Mouse (Mus musculus) granulocyte monocyte progenitor cell, adult 5-6 weeks (primary cell): Measurements from ENCODE around the gene Acoxl. TPM values are rescaled to one million over a fixed set of nuclear protein-coding genes. Genes with fewer than 3 reads are reported as not detected.

Experiments used
- ATAC-seq: replicated peaks from 2 replicates; pipeline ENCODE4 v1.8.0; 2016; ENCODE audit warnings: mild to moderate bottlenecking, moderate TSS enrichment, inconsistent platforms; ENCODE audit not compliant: poor library complexity, severe bottlenecking
- total RNA-seq, 2 experiments: library from RNA; stranded (forward) in 1 of 2; stranded (reverse) in 1 of 2; fragments of 200-712, 200-1000 nt in 1 of 2; fragments of >200 nt in 1 of 2; fragmentation: Nextera tagmentation in 1 of 2; gene quantifications; 2 replicates each; pipeline ENCODE4 v1.2.3; 2014 to 2017

Acoxl gene
- total RNA-seq, 2 experiments from 2014 or later, result not detected

DNA sequence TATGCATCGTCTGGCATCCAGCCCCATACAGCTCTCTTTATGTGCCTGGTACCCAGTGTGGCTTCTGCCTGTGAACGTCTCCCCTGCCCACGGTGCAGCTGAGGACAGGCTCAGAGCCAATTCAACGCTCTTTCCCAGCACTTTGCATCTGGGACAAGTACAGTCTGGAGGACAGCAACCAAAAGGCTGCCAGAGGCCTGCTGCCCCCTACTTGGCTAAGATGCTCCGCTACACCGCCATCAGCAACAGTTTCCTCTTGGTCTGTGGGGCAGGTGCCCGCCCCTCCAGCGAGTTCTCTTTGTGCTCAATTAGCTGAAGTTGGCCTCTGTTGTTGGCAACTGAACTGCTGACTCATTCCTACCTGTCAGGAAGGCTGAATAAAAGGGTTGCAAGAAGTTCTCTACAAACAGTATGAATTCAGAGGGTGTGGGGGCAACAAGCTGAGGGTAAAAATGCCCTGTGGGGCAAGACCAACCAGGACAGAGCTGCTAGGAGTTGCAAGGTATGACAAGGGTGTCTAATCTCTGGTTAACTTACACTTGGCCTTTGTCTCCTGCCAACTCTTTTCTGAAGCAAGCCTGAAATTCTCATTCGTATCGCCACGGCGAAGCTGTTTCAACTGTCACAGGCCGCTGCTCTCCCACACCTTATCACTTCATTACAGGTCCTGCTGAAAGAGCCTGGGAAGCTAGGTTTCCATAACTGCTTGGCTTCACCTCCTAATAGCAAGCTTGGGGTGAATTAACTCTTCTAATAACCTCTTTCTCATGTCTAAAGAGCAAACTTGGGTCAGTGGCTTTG is 328.1 kb downstream of the Acoxl start:
- ATAC-seq, result no peak

DNA sequence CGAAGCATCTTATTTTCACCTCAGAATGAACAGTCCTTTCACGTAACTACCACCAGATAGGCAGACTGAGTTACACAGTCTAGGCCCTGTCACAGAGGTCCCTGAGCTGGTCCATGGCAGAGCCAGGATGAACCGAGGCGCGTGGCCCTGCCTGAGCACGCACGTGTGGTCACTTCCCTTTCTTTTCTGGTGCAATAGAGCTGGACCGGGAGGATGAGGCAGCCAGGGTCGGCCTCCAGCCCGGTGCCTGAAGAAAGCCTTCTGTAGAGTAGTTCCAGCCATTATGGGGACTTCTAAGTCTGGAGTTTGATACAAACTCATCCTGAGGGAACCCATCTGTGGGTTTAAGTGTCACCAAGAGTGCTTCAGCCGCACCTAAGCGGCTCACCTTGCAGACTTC is 329.3 kb downstream of the Acoxl start:
- peak; percentile 52 for ATAC-seq

DNA sequence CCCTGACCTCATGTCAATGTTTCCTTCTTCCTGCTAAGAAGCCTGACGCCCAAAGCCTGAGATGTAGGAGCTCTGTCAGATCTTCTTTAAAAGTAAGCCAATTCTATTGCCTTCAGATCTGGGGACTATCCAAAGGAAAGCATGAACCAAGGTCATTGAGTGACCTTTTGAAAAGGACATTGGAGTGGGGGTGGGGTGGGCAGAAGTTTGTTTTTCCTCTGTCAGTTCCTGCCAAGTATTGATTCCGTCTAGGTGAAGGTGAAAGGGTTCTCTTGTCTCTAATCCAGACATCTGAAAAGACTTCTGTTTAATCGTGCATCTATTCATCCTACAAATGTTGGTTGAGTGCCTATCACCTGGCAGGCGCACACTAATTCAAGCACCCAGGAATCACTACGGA is 330.8 kb downstream of the Acoxl start:
- no peak for ATAC-seq

DNA sequence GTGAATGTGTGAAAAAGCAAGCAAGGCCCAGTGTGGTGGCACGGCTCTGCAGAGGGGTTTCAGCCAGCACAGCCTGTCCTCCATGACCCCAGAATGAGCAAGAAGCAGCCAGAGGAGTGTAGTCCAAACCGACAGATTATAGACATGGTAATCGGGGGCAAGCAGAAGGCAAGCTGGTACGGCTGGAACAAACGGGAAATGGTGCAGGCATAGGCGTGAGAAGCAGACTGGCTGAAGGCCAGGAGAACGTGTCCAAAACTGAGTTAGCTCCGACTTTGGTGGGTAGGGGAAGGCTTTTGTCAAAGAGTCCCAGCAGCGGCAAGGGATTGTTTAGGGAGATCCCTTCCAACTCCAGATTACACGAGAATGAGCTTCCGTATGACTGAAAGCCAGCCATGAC is 331.3 kb downstream of the Acoxl start:
- no peak for ATAC-seq

DNA sequence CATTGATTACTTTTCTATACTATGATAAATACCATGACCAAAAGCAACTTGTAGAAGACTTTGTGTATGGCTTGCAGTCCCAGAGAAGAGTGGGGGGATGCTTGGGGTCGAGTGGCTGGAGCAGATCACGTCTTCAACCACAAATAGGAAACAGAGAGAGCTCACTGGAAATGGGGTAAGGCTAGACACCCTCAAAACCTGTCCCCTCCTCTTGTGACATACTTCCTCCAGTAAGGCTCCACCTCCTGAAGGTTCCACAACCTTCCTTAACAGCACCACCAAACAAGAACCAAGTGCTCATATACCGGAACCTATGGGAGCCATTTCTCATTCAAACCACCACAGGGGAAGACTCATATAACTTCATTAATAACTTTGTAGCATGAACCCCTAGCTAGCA is 331.9 kb downstream of the Acoxl start:
- ATAC-seq, result peak; percentile 80

DNA sequence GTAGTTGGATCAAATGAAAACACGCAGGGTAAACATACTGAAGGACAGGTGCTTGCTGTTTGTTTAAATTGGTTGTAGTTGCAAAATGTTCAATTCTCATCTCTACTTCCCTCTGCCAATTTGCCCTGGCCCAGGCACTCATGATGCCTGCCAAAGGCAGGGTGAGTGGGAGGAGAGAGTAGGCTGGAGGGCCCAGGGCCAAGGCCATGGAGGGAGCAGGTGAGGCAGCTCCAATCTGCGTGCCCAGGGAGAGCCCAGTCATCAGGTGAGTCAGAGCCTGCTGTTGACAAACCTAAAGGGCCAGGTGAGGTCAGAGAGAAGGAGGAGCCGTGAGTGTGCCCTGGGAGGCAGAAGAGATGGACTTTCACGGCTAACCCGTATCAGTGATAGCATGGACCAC is 333.6 kb downstream of the Acoxl start:
- no peak for ATAC-seq

Other genes with a start within 250 kb of the Acoxl start
- not detected in 2 replicates for gene Mal, start 182.2 kb upstream of the Acoxl start, total RNA-seq (2014; fragmentation: Nextera tagmentation)
- gene Mal, start 182.2 kb upstream of the Acoxl start, total RNA-seq (2017), result not detected in 2 replicates
- gene Mall, start 108.9 kb upstream of the Acoxl start, total RNA-seq (2014; fragmentation: Nextera tagmentation), result not detected in 2 replicates
- gene Mall, start 108.9 kb upstream of the Acoxl start, total RNA-seq (2017), result not detected in 2 replicates
- 14.8 and 16.3 TPM in 2 replicates for gene Nphp1, start 50.0 kb upstream of the Acoxl start, total RNA-seq (2014; fragmentation: Nextera tagmentation)
- gene Nphp1, start 50.0 kb upstream of the Acoxl start, total RNA-seq (2017), result 12.0 and 14.8 TPM in 2 replicates
- gene Mtln, start 46.4 kb upstream of the Acoxl start, total RNA-seq (2014; fragmentation: Nextera tagmentation), result 27.5 and 38.7 TPM in 2 replicates
- 38.6 and 44.3 TPM in 2 replicates for gene Mtln, start 46.4 kb upstream of the Acoxl start, total RNA-seq (2017)
- gene Bub1, start 7.0 kb upstream of the Acoxl start, total RNA-seq (2014; fragmentation: Nextera tagmentation), result 26.9 and 56.1 TPM in 2 replicates
- gene Bub1, start 7.0 kb upstream of the Acoxl start, total RNA-seq (2017), result 61.3 and 66.2 TPM in 2 replicates